Mouse (Mus musculus): ENCODE data around the gene Rbl1. TPM values are rescaled to one million over a fixed set of nuclear protein-coding genes. Genes with fewer than 3 reads are reported as not detected.

The Rbl1 gene
- polyA plus RNA-seq, 2 experiments, result 14.4 to 19.8 TPM

- no peak for TF ChIP-seq CTCF (IDR thresholded peaks at IDR 0.05; ENCODE audit: low read depth)
- no peak for TF ChIP-seq EP300 (IDR thresholded peaks at IDR 0.05; ENCODE audit: low read depth)
- H3K4me1 ChIP-seq (replicated peaks; ENCODE audit: control insufficient read depth in 2 of 2, insufficient read depth in 2 of 2, low read length in 1 of 2), result no peaks in the 10 kb centered on the region
- ATAC-seq (ENCODE audit: insufficient read depth), result no peak
- no peaks in the 10 kb centered on the region for H3K27me3 ChIP-seq (ENCODE audit: control insufficient read depth, insufficient read depth, low read length)
- H3K9me3 ChIP-seq (ENCODE audit: control insufficient read depth, low read length), result no peaks in the 10 kb centered on the region
- DNase-seq (ENCODE audit: low read depth in 3 of 3, low spot score in 3 of 3), result no peak
- H3K9ac ChIP-seq (replicated peaks), result no peak overlapping the region
- H3K4me2 ChIP-seq (ENCODE audit: low read depth), result no peak overlapping the region
- no peaks in the 10 kb centered on the region for H3K36me3 ChIP-seq (replicated peaks; ENCODE audit: control insufficient read depth, insufficient read depth, low read depth)
- WGBS (ENCODE audit: insufficient replicate concordance), result 50% methylated on average over 6 of the region's 6 CpGs
- no peak overlapping the region for H3K4me3 ChIP-seq (ENCODE audit: insufficient read depth in 1 of 2, low read depth in 2 of 2, low read length in 2 of 2)
- H3K27ac ChIP-seq, result no peak overlapping the region
Observed at GRCm38 (mm10) chr2:157220108-157220507, 15.8 kb upstream of the Rbl1 start.

- no peaks in the 10 kb centered on the region for H3K9me3 ChIP-seq (ENCODE audit: control insufficient read depth, low read length)
- no peak for ATAC-seq (ENCODE audit: insufficient read depth)
- WGBS (ENCODE audit: insufficient replicate concordance), result 82% methylated on average over 7 of the region's 7 CpGs
- DNase-seq (ENCODE audit: low read depth in 3 of 3, low spot score in 3 of 3), result no peak
- no peak overlapping the region for H3K4me2 ChIP-seq (ENCODE audit: low read depth)
- H3K27ac ChIP-seq, result no peak overlapping the region
- no peaks in the 10 kb centered on the region for H3K27me3 ChIP-seq (ENCODE audit: control insufficient read depth, insufficient read depth, low read length)
- no peak for TF ChIP-seq CTCF (IDR thresholded peaks at IDR 0.05; ENCODE audit: low read depth)
- no peak for TF ChIP-seq EP300 (IDR thresholded peaks at IDR 0.05; ENCODE audit: low read depth)
- H3K36me3 ChIP-seq (replicated peaks; ENCODE audit: control insufficient read depth, insufficient read depth, low read depth), result no peaks in the 10 kb centered on the region
- no peaks in the 10 kb centered on the region for H3K4me1 ChIP-seq (replicated peaks; ENCODE audit: control insufficient read depth in 2 of 2, insufficient read depth in 2 of 2, low read length in 1 of 2)
- H3K9ac ChIP-seq (replicated peaks), result no peak overlapping the region
- H3K4me3 ChIP-seq (ENCODE audit: insufficient read depth in 1 of 2, low read depth in 2 of 2, low read length in 2 of 2), result no peak overlapping the region
Observed at GRCm38 (mm10) chr2:157211731-157212130, 7.4 kb upstream of the Rbl1 start.

- no peaks in the 10 kb centered on the region for H3K9me3 ChIP-seq (ENCODE audit: control insufficient read depth, low read length)
- DNase-seq (ENCODE audit: low read depth in 3 of 3, low spot score in 3 of 3), result peak; percentile 26 to 59 (median 42)
- H3K27ac ChIP-seq, result peak overlapping the region; percentile 82
- H3K9ac ChIP-seq (replicated peaks), result peak overlapping the region; percentile 100
- peak overlapping the region; percentile 85 to 99 for H3K4me3 ChIP-seq (ENCODE audit: insufficient read depth in 1 of 2, low read depth in 2 of 2, low read length in 2 of 2)
- H3K4me1 ChIP-seq (replicated peaks; ENCODE audit: control insufficient read depth in 2 of 2, insufficient read depth in 2 of 2, low read length in 1 of 2), result peaks cover 0 to 5% of the 10 kb centered on the region in 2 experiments; a peak in 3 of 4 replicates
- no peaks in the 10 kb centered on the region for H3K27me3 ChIP-seq (ENCODE audit: control insufficient read depth, insufficient read depth, low read length)
- 1% methylated on average over 49 of the region's 49 CpGs for WGBS (ENCODE audit: insufficient replicate concordance)
- TF ChIP-seq CTCF (IDR thresholded peaks at IDR 0.05; ENCODE audit: low read depth) (peak; percentile 43), EP300 (IDR thresholded peaks at IDR 0.05; ENCODE audit: low read depth) (no peak)
- H3K36me3 ChIP-seq (replicated peaks; ENCODE audit: control insufficient read depth, insufficient read depth, low read depth), result peaks cover 24% of the 10 kb centered on the region
- ATAC-seq (ENCODE audit: insufficient read depth), result peak; percentile 75
- peak overlapping the region; percentile 83 for H3K4me2 ChIP-seq (ENCODE audit: low read depth)
Observed at GRCm38 (mm10) chr2:157203459-157204365, 622 bp downstream of the Rbl1 start.

- ATAC-seq (ENCODE audit: insufficient read depth) (no peak), DNase-seq (ENCODE audit: low read depth in 3 of 3, low spot score in 3 of 3) (no peak)
- Histone ChIP-seq H3K9ac (replicated peaks) (peak overlapping the region; percentile 100), H3K27ac (no peak overlapping the region), H3K4me3 (ENCODE audit: insufficient read depth in 1 of 2, low read depth in 2 of 2, low read length in 2 of 2) (peak overlapping the region in 1 of 2 experiments; percentile 99; a peak in 2 of 4 replicates), H3K4me2 (ENCODE audit: low read depth) (peak overlapping the region; percentile 83), H3K4me1 (replicated peaks; ENCODE audit: control insufficient read depth in 2 of 2, insufficient read depth in 2 of 2, low read length in 1 of 2) (peaks cover 0 to 5% of the 10 kb centered on the region in 2 experiments; a peak in 3 of 4 replicates), H3K27me3 (ENCODE audit: control insufficient read depth, insufficient read depth, low read length) (no peaks in the 10 kb centered on the region), H3K9me3 (ENCODE audit: control insufficient read depth, low read length) (no peaks in the 10 kb centered on the region), H3K36me3 (replicated peaks; ENCODE audit: control insufficient read depth, insufficient read depth, low read depth) (peaks cover 28% of the 10 kb centered on the region)
- TF ChIP-seq CTCF (IDR thresholded peaks at IDR 0.05; ENCODE audit: low read depth), result no peak
- no peak for TF ChIP-seq EP300 (IDR thresholded peaks at IDR 0.05; ENCODE audit: low read depth)
Observed at GRCm38 (mm10) chr2:157203026-157203425, 1.3 kb downstream of the Rbl1 start.

GRCm38 (mm10) chr2:157202361-157202760 is 2.0 kb downstream of the Rbl1 start:
- Histone ChIP-seq H3K27me3 (ENCODE audit: control insufficient read depth, insufficient read depth, low read length) (no peaks in the 10 kb centered on the region), H3K36me3 (replicated peaks; ENCODE audit: control insufficient read depth, insufficient read depth, low read depth) (peaks cover 34% of the 10 kb centered on the region), H3K4me3 (ENCODE audit: insufficient read depth in 1 of 2, low read depth in 2 of 2, low read length in 2 of 2) (peak overlapping the region in 1 of 2 experiments; percentile 99; a peak in 2 of 4 replicates), H3K4me1 (replicated peaks; ENCODE audit: control insufficient read depth in 2 of 2, insufficient read depth in 2 of 2, low read length in 1 of 2) (peaks cover 0 to 5% of the 10 kb centered on the region in 2 experiments; a peak in 3 of 4 replicates), H3K9me3 (ENCODE audit: control insufficient read depth, low read length) (no peaks in the 10 kb centered on the region), H3K4me2 (ENCODE audit: low read depth) (peak overlapping the region; percentile 83), H3K27ac (no peak overlapping the region), H3K9ac (replicated peaks) (peak overlapping the region; percentile 100; the same call in 1 of the 2 replicates)
- no peak for DNase-seq (ENCODE audit: low read depth in 3 of 3, low spot score in 3 of 3)
- no peak for TF ChIP-seq EP300 (IDR thresholded peaks at IDR 0.05; ENCODE audit: low read depth)
- TF ChIP-seq CTCF (IDR thresholded peaks at IDR 0.05; ENCODE audit: low read depth), result no peak
- WGBS (ENCODE audit: insufficient replicate concordance), result 66% methylated on average over 6 of the region's 6 CpGs
- ATAC-seq (ENCODE audit: insufficient read depth), result no peak

Data from liver, embryonic 14.5 days (tissue).